Mouse (Mus musculus) kidney, postnatal 0 days (tissue): ENCODE data around the gene Samd15. TPM values are rescaled to one million over a fixed set of nuclear protein-coding genes. Genes with fewer than 3 reads are reported as not detected.
A peak's percentile ranks its signal among the peaks of the same experiment; 100 is the strongest.
"Not testable (repeated sequence)": the region's sequence is repeated elsewhere in the genome, so short reads cannot be mapped to it uniquely, and the experiment has no call there.

Experiments
- ATAC-seq: fragments of 200-750 bp; cut with Nextera tagmentation; replicated peaks from 2 replicates; pipeline ENCODE4 v1.8.0; 2017; ENCODE audit warnings: low read depth, moderate number of reproducible peaks, moderate TSS enrichment, moderate library complexity; ENCODE audit not compliant: low FRiP score
- DNase-seq: peaks from one replicate; pipeline ENCODE4 v3.0.0-alpha.2; 2016; ENCODE audit warnings: low spot score
- H3K27ac ChIP-seq: fragments of 300-500 bp; sonication (generic); 2 replicates; pipeline ENCODE4 v1.5.1; 2014; ENCODE audit warnings: mild to moderate bottlenecking
- H3K27me3 ChIP-seq: fragments of 300-500 bp; sonication (generic); 2 replicates; pipeline ENCODE4 v1.6.1; 2014; ENCODE audit warnings: low read length, mixed read lengths; ENCODE audit not compliant: insufficient read depth
- H3K36me3 ChIP-seq: fragments of 300-500 bp; sonication (generic); 2 replicates; pipeline ENCODE4 v1.6.1; 2014; ENCODE audit warnings: low read length, mixed read lengths; ENCODE audit not compliant: insufficient read depth
- H3K4me1 ChIP-seq: fragments of 300-500 bp; sonication (generic); replicated peaks from 2 replicates; pipeline ENCODE4 v1.6.1; 2014; ENCODE audit warnings: antibody characterized with exemption, low read length, mixed read lengths; ENCODE audit not compliant: insufficient read depth
- H3K4me2 ChIP-seq: fragments of 300-500 bp; sonication (generic); 2 replicates; pipeline ENCODE4 v1.6.1; 2014; ENCODE audit warnings: mild to moderate bottlenecking, low read length, moderate library complexity, mixed read lengths
- H3K4me3 ChIP-seq: fragments of 300-500 bp; sonication (generic); replicated peaks from 2 replicates; pipeline ENCODE4 v1.5.1; 2014; ENCODE audit warnings: low read depth, low read length
- H3K9ac ChIP-seq: fragments of 300-500 bp; sonication (generic); 2 replicates; pipeline ENCODE4 v1.6.1; 2014; ENCODE audit warnings: low read depth, low read length
- H3K9me3 ChIP-seq: fragments of 300-500 bp; sonication (generic); replicated peaks from 2 replicates; pipeline ENCODE4 v1.6.1; 2016; ENCODE audit warnings: low read length, inconsistent platforms, mixed read lengths
- CTCF ChIP-seq: IDR thresholded peaks from 2 replicates; pipeline ENCODE4 v1.5.1; 2016; ENCODE audit warnings: antibody characterized with exemption, low read depth, mild to moderate bottlenecking, moderate library complexity
- WGBS: fragments of 180-500 bp; shearing (Covaris S2); extraction: QIAGEN DNeasy Blood & Tissue Kit; methylation state at CpG from one replicate; pipeline ENCODE4 v1.1.7; 2014; 5-methylcytosine and 5-hydroxymethylcytosine counted together
- polyA plus RNA-seq: library from polyadenylated mRNA; unstranded; fragments of >200 nt; fragmentation: Nextera tagmentation; extraction: Ambion mirVana; gene quantifications from 2 replicates; pipeline ENCODE4 v1.2.1, GENCODE M21; 2015

Samd15 gene
- 1.3 and 1.4 TPM in 2 replicates for polyA plus RNA-seq

DNA sequence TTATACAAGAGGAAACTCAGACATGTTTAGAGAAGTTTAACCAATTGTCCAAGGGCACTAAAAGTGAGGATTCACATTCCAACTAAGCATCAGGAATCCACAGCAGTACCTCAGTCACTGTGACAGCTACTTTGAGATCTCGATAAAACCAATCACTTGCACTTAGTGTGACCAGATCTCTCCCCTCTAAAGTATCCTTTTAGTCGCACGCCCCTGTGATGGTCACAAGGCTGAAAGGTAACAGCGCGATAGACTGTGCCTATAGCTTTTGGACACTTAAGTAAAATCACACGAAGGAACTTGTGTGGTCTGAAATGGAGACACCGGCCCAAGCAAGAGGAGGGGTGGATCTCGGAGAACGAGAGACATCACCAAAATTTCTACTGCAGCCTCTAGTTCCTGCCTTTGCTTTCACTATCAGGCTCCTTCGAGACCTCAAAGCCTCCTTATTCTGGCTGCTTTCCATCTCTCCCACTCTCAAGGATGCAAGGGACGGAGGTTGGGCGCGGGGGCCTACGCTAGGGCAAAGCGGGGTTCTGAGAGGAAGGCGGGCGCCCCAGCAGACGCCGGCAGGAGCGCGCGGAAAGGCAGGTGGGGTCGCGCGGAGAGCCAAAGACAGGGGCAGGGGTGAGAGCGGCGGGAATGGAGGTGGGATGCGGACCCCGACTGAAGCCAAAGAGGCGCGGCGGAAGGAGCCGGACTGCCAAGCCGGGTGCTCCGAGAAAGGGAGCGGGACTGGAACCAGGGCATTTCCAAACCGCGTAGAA, at the start of gene Samd15:
TSS of gene Samd15 (plus strand) at position 518 of the 767 bp plus-strand sequence.
- DNase-seq (peak; percentile 57), ATAC-seq (peak; percentile 52; the same call in 1 of the 2 replicates)
- WGBS, result under 1% methylated on average over 38 of the region's 38 CpGs

DNA sequence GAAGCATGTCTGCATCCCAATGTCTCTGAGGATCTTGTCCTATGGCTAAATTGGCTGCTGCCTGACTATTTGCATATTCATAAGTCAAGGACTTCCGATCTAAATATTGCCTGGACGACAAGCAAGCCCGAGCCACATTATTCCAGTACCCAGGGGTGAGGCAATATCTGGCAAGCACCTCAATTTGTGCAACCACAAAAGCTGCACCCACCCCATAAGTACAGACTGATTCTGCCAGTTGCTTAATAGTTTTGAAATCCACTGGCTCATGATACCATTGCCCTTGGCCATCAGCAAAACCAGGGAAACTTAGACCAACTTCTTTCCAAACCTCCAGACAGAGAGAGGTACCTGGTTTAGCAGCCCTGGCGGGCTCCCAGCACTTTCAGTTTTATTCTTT, 45.1 kb upstream of the Samd15 start:
- not testable (repeated sequence) for H3K9me3 ChIP-seq, H3K4me2 ChIP-seq, DNase-seq, H3K4me3 ChIP-seq, H3K4me1 ChIP-seq, H3K36me3 ChIP-seq, ATAC-seq, H3K9ac ChIP-seq, H3K27me3 ChIP-seq, H3K27ac ChIP-seq
- 93% methylated on average over 4 of the region's 4 CpGs for WGBS

More for the DNA sequence above, at the start of gene Samd15:
- Histone ChIP-seq H3K27ac (peak within 1 kb of the TSS; percentile 77), H3K9ac (peak within 1 kb of the TSS; percentile 87), H3K4me1 (no peaks in the 10 kb centered on the region), H3K36me3 (no peaks in the 10 kb centered on the region), H3K9me3 (no peaks in the 10 kb centered on the region), H3K4me2 (peak within 1 kb of the TSS; percentile 81), H3K27me3 (no peaks in the 10 kb centered on the region), H3K4me3 (peak within 1 kb of the TSS; percentile 88)
- TF ChIP-seq CTCF, result no peak

DNA sequence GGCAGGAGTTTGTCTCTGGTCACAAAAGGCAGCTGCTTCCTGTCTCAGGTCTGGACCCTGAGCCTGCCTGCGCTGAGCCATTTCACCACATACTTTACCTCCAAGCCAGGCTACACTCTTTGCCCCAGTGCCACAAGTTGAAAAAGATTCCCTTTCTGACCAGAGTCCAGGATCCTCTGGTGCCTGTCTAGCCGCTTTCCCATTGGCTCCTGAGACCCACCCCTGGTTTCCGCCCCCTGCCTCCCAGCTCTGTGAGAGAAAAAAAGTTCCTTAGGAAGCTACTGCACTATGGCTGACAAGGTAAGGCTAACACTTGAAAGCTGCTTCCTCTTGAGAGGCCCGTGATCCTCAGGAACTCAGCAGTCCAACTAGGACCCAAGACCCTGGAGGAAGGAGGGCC, 42.2 kb upstream of the Samd15 start:
- Histone ChIP-seq H3K9me3 (no peaks in the 10 kb centered on the region), H3K9ac (peak overlapping the region; percentile 15; the same call in 1 of the 2 replicates), H3K27ac (peak overlapping the region; percentile 70; the same call in 1 of the 2 replicates), H3K4me1 (no peaks in the 10 kb centered on the region), H3K4me3 (no peak overlapping the region), H3K27me3 (no peaks in the 10 kb centered on the region), H3K4me2 (peak overlapping the region; percentile 14; the same call in 1 of the 2 replicates), H3K36me3 (no peaks in the 10 kb centered on the region)
- TF ChIP-seq CTCF, result peak; percentile 2; the same call in 1 of the 2 replicates
- ATAC-seq (peak; percentile 95), DNase-seq (peak; percentile 49)
- WGBS, result 50% methylated on average over 4 of the region's 4 CpGs

DNA sequence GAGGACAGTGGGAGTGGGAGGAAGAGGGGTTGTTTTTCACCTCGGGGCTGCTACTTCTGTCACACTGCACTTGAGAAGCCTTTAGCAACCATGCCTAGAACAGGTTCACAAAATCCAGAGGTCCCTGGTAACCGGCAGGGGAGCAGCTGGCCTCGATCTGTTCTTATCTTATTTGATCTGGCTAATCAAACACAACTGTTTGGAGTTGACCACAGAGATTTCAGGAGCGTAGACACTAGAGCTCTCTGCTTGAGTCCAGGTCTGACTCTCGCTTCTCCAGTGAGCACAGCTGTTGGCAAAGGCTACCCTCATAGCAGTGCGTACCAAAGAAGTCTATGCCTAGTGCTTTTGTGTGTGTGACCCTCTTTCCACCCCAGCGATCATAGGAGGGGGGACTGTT, 41.4 kb upstream of the Samd15 start:
- Histone ChIP-seq H3K27ac (peak overlapping the region; percentile 55; the same call in 1 of the 2 replicates), H3K36me3 (no peaks in the 10 kb centered on the region), H3K4me2 (peak overlapping the region; percentile 14; the same call in 1 of the 2 replicates), H3K9ac (peak overlapping the region; percentile 15; the same call in 1 of the 2 replicates), H3K4me1 (no peaks in the 10 kb centered on the region), H3K27me3 (no peaks in the 10 kb centered on the region), H3K4me3 (no peak overlapping the region), H3K9me3 (no peaks in the 10 kb centered on the region)
- ATAC-seq (no peak), DNase-seq (peak; percentile 5)
- no peak for TF ChIP-seq CTCF
- 53% methylated on average over 7 of the region's 7 CpGs for WGBS

DNA sequence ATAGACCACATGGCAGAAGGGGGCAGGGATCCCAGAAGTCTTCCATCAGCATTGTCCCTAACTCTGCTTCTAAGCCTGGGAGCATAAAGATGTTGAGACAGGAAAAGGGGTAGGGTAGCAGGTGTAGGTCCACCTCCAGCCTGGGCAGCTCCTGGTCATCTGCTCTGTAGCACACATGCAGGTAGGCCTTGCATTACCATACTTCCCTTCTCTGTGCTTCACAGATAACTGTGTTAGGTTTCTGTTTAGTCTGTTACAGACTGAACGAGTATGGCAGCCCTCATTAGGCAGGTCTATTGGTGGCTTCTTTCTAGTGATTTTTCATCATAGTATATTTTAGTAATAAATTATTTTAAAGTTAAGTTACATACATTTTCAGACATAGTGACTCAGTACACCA, 39.2 kb upstream of the Samd15 start:
- Histone ChIP-seq H3K9ac (no peak overlapping the region), H3K36me3 (no peaks in the 10 kb centered on the region; the same call in 1 of the 2 replicates), H3K4me2 (no peak overlapping the region), H3K4me3 (no peak overlapping the region), H3K9me3 (no peaks in the 10 kb centered on the region), H3K27ac (no peak overlapping the region), H3K27me3 (no peaks in the 10 kb centered on the region), H3K4me1 (no peaks in the 10 kb centered on the region)
- WGBS, result 79% methylated on average over 1 of the region's 1 CpGs
- no peak for TF ChIP-seq CTCF
- ATAC-seq (no peak), DNase-seq (no peak)

DNA sequence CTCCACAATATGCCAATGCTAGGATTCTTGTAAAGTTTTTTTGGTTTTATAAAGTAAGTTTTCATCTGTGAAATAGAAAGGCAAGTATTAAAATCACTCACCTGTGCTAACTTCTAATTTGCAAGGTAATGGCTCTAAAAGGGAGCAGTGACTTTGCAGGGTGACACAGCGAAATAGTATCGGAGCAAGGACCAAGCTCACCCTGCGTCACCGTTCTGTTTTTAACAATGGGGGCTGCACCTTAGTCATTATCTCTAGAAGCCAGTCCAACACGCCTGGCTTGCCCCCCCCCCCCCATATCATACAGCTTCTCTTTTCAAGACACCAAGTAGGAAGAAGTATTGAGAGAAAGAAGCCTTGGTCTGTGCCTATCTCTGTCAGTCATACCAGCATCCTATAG, 38.7 kb upstream of the Samd15 start:
- no peaks in the 10 kb centered on the region for H3K9me3 ChIP-seq
- no peak overlapping the region for H3K4me3 ChIP-seq
- no peak for DNase-seq
- no peaks in the 10 kb centered on the region; the same call in 1 of the 2 replicates for H3K36me3 ChIP-seq
- no peak for TF ChIP-seq CTCF
- H3K4me1 ChIP-seq, result no peaks in the 10 kb centered on the region
- no peaks in the 10 kb centered on the region for H3K27me3 ChIP-seq
- H3K9ac ChIP-seq, result no peak overlapping the region
- WGBS, result 95% methylated on average over 5 of the region's 5 CpGs
- ATAC-seq, result no peak
- H3K4me2 ChIP-seq, result no peak overlapping the region
- no peak overlapping the region for H3K27ac ChIP-seq
